In genomic region chr1:166001121-166001903, GRCm38 (mm10) we compare ENCODE assay signal across 8 mouse cellular contexts. TPM values are rescaled to one million over a fixed set of nuclear protein-coding genes. Genes with fewer than 3 reads are reported as not detected.
DNase-seq lines count a peak whose midpoint lies in the region; ATAC-seq and TF ChIP-seq lines count a peak whose summit lies in the region.

No protein-coding gene starts in this region.

- no peaks in the 10 kb centered on the region for H3K27me3 ChIP-seq in forebrain, embryonic 14.5 days (replicated peaks; ENCODE audit: control insufficient read depth, insufficient read depth, low read length)
- H3K27me3 ChIP-seq in lung, embryonic 16.5 days (ENCODE audit: control insufficient read depth, insufficient read depth, low read depth, low read length), result no peaks in the 10 kb centered on the region

- under 1% methylated on average over 47 of the region's 48 CpGs for WGBS in forebrain, embryonic 14.5 days
- WGBS in lung, embryonic 16.5 days, result 1% methylated on average over 43 of the region's 48 CpGs

- H3K4me2 ChIP-seq in forebrain, embryonic 14.5 days (ENCODE audit: low read length), result peak overlapping the region; percentile 85
- H3K4me2 ChIP-seq in lung, embryonic 16.5 days (ENCODE audit: low read depth, low read length), result peak overlapping the region; percentile 95

- peak overlapping the region; percentile 95 for H3K27ac ChIP-seq in forebrain, embryonic 14.5 days (ENCODE audit: low read depth, low read length)
- H3K27ac ChIP-seq in layer of hippocampus, adult 2 months, result peak overlapping the region; percentile 98
- H3K27ac ChIP-seq in lung, embryonic 16.5 days (ENCODE audit: low read length), result peak overlapping the region; percentile 90

- peak; percentile 47 for DNase-seq in ES-CJ7 (ENCODE audit: low read depth, low spot score)
- peak; percentile 73 for DNase-seq in forebrain, embryonic 14.5 days (ENCODE audit: low spot score)
- peak; percentile 11 for DNase-seq in heart, postnatal 25 days (ENCODE audit: low spot score)
- peak; percentile 35 to 36 for DNase-seq in layer of hippocampus, adult 2 months (ENCODE audit: low spot score in 2 of 2)
- DNase-seq in ovary, adult 18-20 months (ENCODE audit: low spot score), result peak; percentile 20
- peak; percentile 36 for DNase-seq in thymus, postnatal 0 days (ENCODE audit: low spot score)

- intact Hi-C loops in heart, postnatal 25 days (cut with DNase I), result loop anchor here (2.0 to 10.0 kb wide), 3 partner anchors 337 to 541 kb away; partner anchors contain the start of genes Dcaf6 and Mpc2

- H3K4me3 ChIP-seq in forebrain, embryonic 14.5 days (ENCODE audit: low read depth, low read length), result peak overlapping the region; percentile 98
- H3K4me3 ChIP-seq in layer of hippocampus, adult 2 months, result peak overlapping the region; percentile 96
- H3K4me3 ChIP-seq in lung, embryonic 16.5 days (ENCODE audit: low read length), result peak overlapping the region; percentile 98

- TF ChIP-seq CTCF in layer of hippocampus, adult 2 months (conservative IDR thresholded peaks at IDR 0.05), result no peak

- no peaks in the 10 kb centered on the region for H3K9me3 ChIP-seq in forebrain, embryonic 14.5 days (replicated peaks; ENCODE audit: control insufficient read depth, low read length)
- H3K9me3 ChIP-seq in lung, embryonic 16.5 days (ENCODE audit: control insufficient read depth, low read length), result no peaks in the 10 kb centered on the region

- H3K4me1 ChIP-seq in forebrain, embryonic 14.5 days (ENCODE audit: control insufficient read depth, insufficient read depth, low read length), result peaks cover 24% of the 10 kb centered on the region; the same call in 1 of the 2 replicates
- peaks cover 9% of the 10 kb centered on the region; the same call in 1 of the 2 replicates for H3K4me1 ChIP-seq in lung, embryonic 16.5 days (replicated peaks; ENCODE audit: control insufficient read depth, insufficient read depth, low read length)

- peak overlapping the region; percentile 99 for H3K9ac ChIP-seq in forebrain, embryonic 14.5 days (ENCODE audit: low read length)
- peak overlapping the region; percentile 96 for H3K9ac ChIP-seq in lung, embryonic 16.5 days (ENCODE audit: low read length)

- no peaks in the 10 kb centered on the region for H3K36me3 ChIP-seq in forebrain, embryonic 14.5 days (ENCODE audit: control insufficient read depth, insufficient read depth, low read length)
- H3K36me3 ChIP-seq in lung, embryonic 16.5 days (ENCODE audit: control insufficient read depth, insufficient read depth, low read length), result no peaks in the 10 kb centered on the region

- 0 out of 2 replicates have a peak, but pooled peaks have one; percentile 0 for ATAC-seq in cerebellum, adult (ENCODE audit: insufficient number of reproducible peaks, low FRiP score, low TSS enrichment)
- peak; percentile 8 for ATAC-seq in forebrain, embryonic 14.5 days
- ATAC-seq in lung, embryonic 16.5 days (ENCODE audit: low read depth), result no peak; the same call in 1 of the 2 replicates

RNA-seq across cellular contexts. Expression of gene Pou2f1, which starts 1.2 kb away (rescaled TPM):
- 14.8 and 22.8 TPM in 2 replicates for polyA plus RNA-seq in forebrain, embryonic 14.5 days (2014; fragmentation: Nextera tagmentation; extraction: Ambion mirVana)
- total RNA-seq in heart, postnatal 25 days (2021), result 10 to 100 TPM; 11.8 to 13.0 TPM
- 10 to 100 TPM; 15.2 to 22.4 TPM for total RNA-seq in layer of hippocampus, adult 2 months (2021)
- polyA plus RNA-seq in lung, embryonic 16.5 days (2015; fragmentation: Nextera tagmentation; extraction: Ambion mirVana), result 12.6 and 16.3 TPM in 2 replicates
- polyA plus RNA-seq in thymus, postnatal 0 days (2015; fragmentation: Nextera tagmentation; extraction: Ambion mirVana), result 11.4 and 15.7 TPM in 2 replicates

Comparison
In these comparisons a context has a peak if more than half of its experiments do, and no peak if none do; other contexts are left out.
1. DNase-seq: peak in every context shown above with its lines; median percentile 73 in forebrain, embryonic 14.5 days; 47 in ES-CJ7; 36 in thymus, postnatal 0 days; 36 in layer of hippocampus, adult 2 months; 20 in ovary, adult 18-20 months; 11 in heart, postnatal 25 days.